In genomic region chr10:36791771-36792170, GRCm38 (mm10) we compare ENCODE assay signal across 10 mouse cellular contexts.
A peak's percentile ranks its signal among the peaks of the same experiment; 100 is the strongest.
DNase-seq lines count a peak whose midpoint lies in the region; ATAC-seq lines count a peak whose summit lies in the region.
"Had no signal": no experiment of that assay in that cellular context is flagged by ENCODE, and none has a peak within 500 bp of the region (broad histone marks: within the 10 kb centered on the region; RNA-seq: fewer than 3 reads in every experiment).

No protein-coding gene starts in this region.

- no peaks in the 10 kb centered on the region for H3K9me3 ChIP-seq in midbrain, embryonic 11.5 days (ENCODE audit: control insufficient read depth, low read length)
- H3K9me3 ChIP-seq in midbrain, embryonic 10.5 days (replicated peaks), result no peaks in the 10 kb centered on the region
- no peaks in the 10 kb centered on the region for H3K9me3 ChIP-seq in hindbrain, embryonic 12.5 days (replicated peaks)

- no peaks in the 10 kb centered on the region for H3K4me1 ChIP-seq in midbrain, embryonic 11.5 days (ENCODE audit: control insufficient read depth, insufficient read depth, low read length)
- no peaks in the 10 kb centered on the region for H3K4me1 ChIP-seq in midbrain, embryonic 10.5 days
- H3K4me1 ChIP-seq in hindbrain, embryonic 12.5 days, result no peaks in the 10 kb centered on the region

- DNase-seq in gastrocnemius, adult 18-20 months (ENCODE audit: low spot score), result peak; percentile 7
- no peak for DNase-seq in gastrocnemius, postnatal 36 days
- DNase-seq in midbrain, embryonic 11.5 days (ENCODE audit: low spot score, missing footprints), result peak; percentile 81
- DNase-seq in midbrain, embryonic 10.5 days (ENCODE audit: low spot score), result no peak
- DNase-seq in telencephalon, adult 2 months (ENCODE audit: low read depth, low spot score), result peak; percentile 35
- no peak for DNase-seq in gastrocnemius, postnatal 14 days

- no peaks in the 10 kb centered on the region for H3K27me3 ChIP-seq in midbrain, embryonic 11.5 days (ENCODE audit: control insufficient read depth, insufficient read depth, low read length)
- H3K27me3 ChIP-seq in midbrain, embryonic 10.5 days (ENCODE audit: low read depth, poor library complexity, severe bottlenecking), result no peaks in the 10 kb centered on the region
- H3K27me3 ChIP-seq in hindbrain, embryonic 12.5 days, result no peaks in the 10 kb centered on the region

- no peak overlapping the region for H3K4me3 ChIP-seq in midbrain, embryonic 11.5 days (ENCODE audit: low read depth, low read length)
- no peak overlapping the region for H3K4me3 ChIP-seq in midbrain, embryonic 10.5 days
- no peak overlapping the region for H3K4me3 ChIP-seq in hindbrain, embryonic 12.5 days
- H3K4me3 ChIP-seq: erythroblast, embryonic 14.5 days had no signal

- no peak overlapping the region for H3K4me2 ChIP-seq in midbrain, embryonic 11.5 days
- H3K4me2 ChIP-seq in hindbrain, embryonic 12.5 days (replicated peaks), result no peak overlapping the region
- H3K4me2 ChIP-seq: liver, embryonic 11.5 days had no signal

- WGBS in midbrain, embryonic 11.5 days, result 43% methylated on average over 2 of the region's 2 CpGs
- WGBS in midbrain, embryonic 10.5 days, result 44% methylated on average over 2 of the region's 2 CpGs
- 39% methylated on average over 2 of the region's 2 CpGs for WGBS in hindbrain, embryonic 12.5 days

- intact Hi-C loops in gastrocnemius, postnatal 36 days (cut with DNase I), result no loop called here
- intact Hi-C loops in gastrocnemius, postnatal 14 days (cut with DNase I; ENCODE audit: low total_unique reads), result no loop called here

- H3K27ac ChIP-seq in midbrain, embryonic 11.5 days (ENCODE audit: low read depth, low read length), result no peak overlapping the region
- no peak overlapping the region for H3K27ac ChIP-seq in midbrain, embryonic 10.5 days (replicated peaks)
- no peak overlapping the region for H3K27ac ChIP-seq in hindbrain, embryonic 12.5 days

- peak; percentile 70; the same call in 1 of the 2 replicates for ATAC-seq in midbrain, embryonic 11.5 days (ENCODE audit: low FRiP score)
- peak; percentile 52; the same call in 1 of the 2 replicates for ATAC-seq in hindbrain, embryonic 12.5 days (ENCODE audit: low FRiP score)
- ATAC-seq in granulocyte monocyte progenitor cell, adult 5-6 weeks (replicated peaks; ENCODE audit: poor library complexity, severe bottlenecking), result no peak

- H3K9ac ChIP-seq in midbrain, embryonic 11.5 days (ENCODE audit: low read length), result no peak overlapping the region
- H3K9ac ChIP-seq in hindbrain, embryonic 12.5 days, result no peak overlapping the region

- H3K36me3 ChIP-seq in midbrain, embryonic 11.5 days (ENCODE audit: control insufficient read depth, insufficient read depth, low read length), result no peaks in the 10 kb centered on the region
- no peaks in the 10 kb centered on the region for H3K36me3 ChIP-seq in midbrain, embryonic 10.5 days
- H3K36me3 ChIP-seq in hindbrain, embryonic 12.5 days, result no peaks in the 10 kb centered on the region

Comparison
In these comparisons a context has a peak if more than half of its experiments do, and no peak if none do; other contexts are left out.
1. DNase-seq: peak in gastrocnemius, adult 18-20 months (single experiment), midbrain, embryonic 11.5 days (single experiment) and telencephalon, adult 2 months (single experiment); none in gastrocnemius, postnatal 36 days (0 of 2), midbrain, embryonic 10.5 days (single experiment) and gastrocnemius, postnatal 14 days (single experiment).